Mouse (Mus musculus): ENCODE data around the gene Wnt2. TPM values are rescaled to one million over a fixed set of nuclear protein-coding genes. Genes with fewer than 3 reads are reported as not detected.

Gene Wnt2
- polyA plus RNA-seq, 1 experiment: 0.70 TPM

- TF ChIP-seq POLR2A (IDR thresholded peaks at IDR 0.05; ENCODE audit: control insufficient read depth, extremely low read depth, insufficient read depth, low read length, poor library complexity) (no peak), CTCF (IDR thresholded peaks at IDR 0.05; ENCODE audit: borderline replicate concordance, control insufficient read depth, extremely low read depth, insufficient read depth, low read length, poor library complexity) (no peak)
- no peaks in the 10 kb centered on the region for H3K36me3 ChIP-seq (ENCODE audit: control insufficient read depth, insufficient read depth, low read length)
- DNase-seq: no peak
- no peaks in the 10 kb centered on the region for H3K4me1 ChIP-seq (replicated peaks; ENCODE audit: control insufficient read depth, insufficient read depth, low read length)
- no peaks in the 10 kb centered on the region for H3K27me3 ChIP-seq (ENCODE audit: control insufficient read depth, insufficient read depth, low read length)
- H3K27ac ChIP-seq (ENCODE audit: control insufficient read depth, insufficient read depth, low read length): no peak overlapping the region
- no peak overlapping the region for H3K4me3 ChIP-seq (ENCODE audit: control insufficient read depth, insufficient read depth, low read length)
These were observed 59.0 kb downstream of the Wnt2 start for GRCm38 (mm10) chr6:17971393-17971792.

GRCm38 (mm10) chr6:17969815-17970214 lies 60.6 kb downstream of the Wnt2 start:
- H3K27ac ChIP-seq (ENCODE audit: control insufficient read depth, insufficient read depth, low read length): no peak overlapping the region
- no peak for DNase-seq
- no peak overlapping the region for H3K4me3 ChIP-seq (ENCODE audit: control insufficient read depth, insufficient read depth, low read length)
- no peaks in the 10 kb centered on the region for H3K4me1 ChIP-seq (replicated peaks; ENCODE audit: control insufficient read depth, insufficient read depth, low read length)
- no peak for TF ChIP-seq CTCF (IDR thresholded peaks at IDR 0.05; ENCODE audit: borderline replicate concordance, control insufficient read depth, extremely low read depth, insufficient read depth, low read length, poor library complexity)
- no peak for TF ChIP-seq POLR2A (IDR thresholded peaks at IDR 0.05; ENCODE audit: control insufficient read depth, extremely low read depth, insufficient read depth, low read length, poor library complexity)
- WGBS: 4% methylated on average over 1 of the region's 1 CpGs
- no peaks in the 10 kb centered on the region for H3K27me3 ChIP-seq (ENCODE audit: control insufficient read depth, insufficient read depth, low read length)
- no peaks in the 10 kb centered on the region for H3K36me3 ChIP-seq (ENCODE audit: control insufficient read depth, insufficient read depth, low read length)

GRCm38 (mm10) chr6:17968467-17969144 lies 61.8 kb downstream of the Wnt2 start:
- H3K27ac ChIP-seq (ENCODE audit: control insufficient read depth, insufficient read depth, low read length): no peak overlapping the region
- H3K4me3 ChIP-seq (ENCODE audit: control insufficient read depth, insufficient read depth, low read length): no peak overlapping the region
- 76% methylated on average over 1 of the region's 1 CpGs for WGBS
- no peaks in the 10 kb centered on the region for H3K36me3 ChIP-seq (ENCODE audit: control insufficient read depth, insufficient read depth, low read length)
- H3K27me3 ChIP-seq (ENCODE audit: control insufficient read depth, insufficient read depth, low read length): no peaks in the 10 kb centered on the region
- no peaks in the 10 kb centered on the region for H3K4me1 ChIP-seq (replicated peaks; ENCODE audit: control insufficient read depth, insufficient read depth, low read length)
- DNase-seq: no peak
- TF ChIP-seq CTCF (IDR thresholded peaks at IDR 0.05; ENCODE audit: borderline replicate concordance, control insufficient read depth, extremely low read depth, insufficient read depth, low read length, poor library complexity) (no peak), POLR2A (IDR thresholded peaks at IDR 0.05; ENCODE audit: control insufficient read depth, extremely low read depth, insufficient read depth, low read length, poor library complexity) (no peak)

GRCm38 (mm10) chr6:17963455-17963854 lies 66.9 kb downstream of the Wnt2 start:
- Histone ChIP-seq H3K4me3 (ENCODE audit: control insufficient read depth, insufficient read depth, low read length) (no peak overlapping the region), H3K27ac (ENCODE audit: control insufficient read depth, insufficient read depth, low read length) (no peak overlapping the region), H3K27me3 (ENCODE audit: control insufficient read depth, insufficient read depth, low read length) (no peaks in the 10 kb centered on the region), H3K36me3 (ENCODE audit: control insufficient read depth, insufficient read depth, low read length) (no peaks in the 10 kb centered on the region), H3K4me1 (replicated peaks; ENCODE audit: control insufficient read depth, insufficient read depth, low read length) (no peaks in the 10 kb centered on the region)
- no peak for TF ChIP-seq POLR2A (IDR thresholded peaks at IDR 0.05; ENCODE audit: control insufficient read depth, extremely low read depth, insufficient read depth, low read length, poor library complexity)
- no peak for TF ChIP-seq CTCF (IDR thresholded peaks at IDR 0.05; ENCODE audit: borderline replicate concordance, control insufficient read depth, extremely low read depth, insufficient read depth, low read length, poor library complexity)
- DNase-seq: no peak
- WGBS: 89% methylated on average over 3 of the region's 3 CpGs

GRCm38 (mm10) chr6:17951779-17952178 lies 78.6 kb downstream of the Wnt2 start:
- Histone ChIP-seq H3K27me3 (ENCODE audit: control insufficient read depth, insufficient read depth, low read length) (no peaks in the 10 kb centered on the region), H3K4me3 (ENCODE audit: control insufficient read depth, insufficient read depth, low read length) (no peak overlapping the region), H3K36me3 (ENCODE audit: control insufficient read depth, insufficient read depth, low read length) (no peaks in the 10 kb centered on the region), H3K4me1 (replicated peaks; ENCODE audit: control insufficient read depth, insufficient read depth, low read length) (no peaks in the 10 kb centered on the region), H3K27ac (ENCODE audit: control insufficient read depth, insufficient read depth, low read length) (no peak overlapping the region)
- WGBS: 92% methylated on average over 8 of the region's 8 CpGs
- no peak for DNase-seq
- TF ChIP-seq POLR2A (IDR thresholded peaks at IDR 0.05; ENCODE audit: control insufficient read depth, extremely low read depth, insufficient read depth, low read length, poor library complexity) (no peak), CTCF (IDR thresholded peaks at IDR 0.05; ENCODE audit: borderline replicate concordance, control insufficient read depth, extremely low read depth, insufficient read depth, low read length, poor library complexity) (no peak)

GRCm38 (mm10) chr6:17949103-17949502 lies 81.3 kb downstream of the Wnt2 start:
- TF ChIP-seq POLR2A (IDR thresholded peaks at IDR 0.05; ENCODE audit: control insufficient read depth, extremely low read depth, insufficient read depth, low read length, poor library complexity) (no peak), CTCF (IDR thresholded peaks at IDR 0.05; ENCODE audit: borderline replicate concordance, control insufficient read depth, extremely low read depth, insufficient read depth, low read length, poor library complexity) (no peak)
- no peak for DNase-seq
- WGBS: 85% methylated on average over 5 of the region's 5 CpGs
- Histone ChIP-seq H3K27ac (ENCODE audit: control insufficient read depth, insufficient read depth, low read length) (no peak overlapping the region), H3K4me3 (ENCODE audit: control insufficient read depth, insufficient read depth, low read length) (no peak overlapping the region), H3K36me3 (ENCODE audit: control insufficient read depth, insufficient read depth, low read length) (no peaks in the 10 kb centered on the region), H3K4me1 (replicated peaks; ENCODE audit: control insufficient read depth, insufficient read depth, low read length) (no peaks in the 10 kb centered on the region), H3K27me3 (ENCODE audit: control insufficient read depth, insufficient read depth, low read length) (no peaks in the 10 kb centered on the region)

Measured in thymus, adult 2 months (tissue).